Mouse (Mus musculus) liver, postnatal 0 days (tissue): ENCODE results near the gene Olfr1014.

Experiments used
- CTCF ChIP-seq: sonication (generic); IDR thresholded peaks from 2 replicates; pipeline ENCODE4 v1.5.1; 2016; ENCODE audit warnings: antibody characterized with exemption, low read depth
- EP300 ChIP-seq: IDR thresholded peaks from 2 replicates; pipeline ENCODE4 v1.6.1; 2016; ENCODE audit warnings: antibody characterized with exemption, low read depth, mild to moderate bottlenecking

GRCm38 (mm10) chr2:85802444-85802843 lies 29.9 kb downstream of the Olfr1014 start, which contains the start of gene Olfr1016:
- TF ChIP-seq CTCF: no peak
- TF ChIP-seq EP300: no peak
